Comparison of ENCODE assay signal across 8 mouse cellular contexts in genomic region chr5:121843138-121843905, GRCm38 (mm10). TPM values are rescaled to one million over a fixed set of nuclear protein-coding genes. Genes with fewer than 3 reads are reported as not detected.
DNase-seq lines count a peak whose midpoint lies in the region; ATAC-seq and TF ChIP-seq lines count a peak whose summit lies in the region.

No protein-coding gene starts in this region.

- H3K4me2 ChIP-seq in lung, postnatal 0 days (replicated peaks; ENCODE audit: low read depth, low read length), result peak overlapping the region; percentile 75
- peak overlapping the region; percentile 64 for H3K4me2 ChIP-seq in embryonic facial prominence, embryonic 12.5 days (replicated peaks)
- peak overlapping the region; percentile 87 for H3K4me2 ChIP-seq in intestine, embryonic 15.5 days (replicated peaks)
- H3K4me2 ChIP-seq in midbrain, embryonic 16.5 days (ENCODE audit: low read length), result peak overlapping the region; percentile 84

- TF ChIP-seq EP300 in lung, postnatal 0 days (IDR thresholded peaks at IDR 0.05), result no peak

- WGBS in lung, postnatal 0 days, result 10% methylated on average over 16 of the region's 17 CpGs
- 12% methylated on average over 17 of the region's 17 CpGs for WGBS in embryonic facial prominence, embryonic 12.5 days
- 16% methylated on average over 17 of the region's 17 CpGs for WGBS in intestine, embryonic 15.5 days
- 17% methylated on average over 17 of the region's 17 CpGs for WGBS in midbrain, embryonic 16.5 days

- no peak overlapping the region for H3K9ac ChIP-seq in lung, postnatal 0 days (replicated peaks; ENCODE audit: low read depth)
- H3K9ac ChIP-seq in embryonic facial prominence, embryonic 12.5 days, result no peak overlapping the region
- H3K9ac ChIP-seq in intestine, embryonic 15.5 days, result no peak overlapping the region
- H3K9ac ChIP-seq in midbrain, embryonic 16.5 days (ENCODE audit: low read depth, low read length), result no peak overlapping the region

- H3K36me3 ChIP-seq in lung, postnatal 0 days (ENCODE audit: insufficient read depth, low read length), result no peaks in the 10 kb centered on the region
- no peaks in the 10 kb centered on the region for H3K36me3 ChIP-seq in embryonic facial prominence, embryonic 12.5 days
- H3K36me3 ChIP-seq in intestine, embryonic 15.5 days, result no peaks in the 10 kb centered on the region
- no peaks in the 10 kb centered on the region for H3K36me3 ChIP-seq in midbrain, embryonic 16.5 days (ENCODE audit: control insufficient read depth, insufficient read depth, low read length)

- no peaks in the 10 kb centered on the region; the same call in 1 of the 2 replicates for H3K27me3 ChIP-seq in lung, postnatal 0 days (replicated peaks; ENCODE audit: insufficient read depth, low read length)
- H3K27me3 ChIP-seq in embryonic facial prominence, embryonic 12.5 days, result peaks cover 51% of the 10 kb centered on the region
- peaks cover 10% of the 10 kb centered on the region; the same call in 1 of the 2 replicates for H3K27me3 ChIP-seq in intestine, embryonic 15.5 days (replicated peaks)
- H3K27me3 ChIP-seq in midbrain, embryonic 16.5 days (ENCODE audit: control insufficient read depth, insufficient read depth, low read depth, low read length), result peaks cover 24% of the 10 kb centered on the region

- peaks cover 16% of the 10 kb centered on the region for H3K4me1 ChIP-seq in lung, postnatal 0 days (ENCODE audit: insufficient read depth, low read depth, low read length)
- peaks cover 8% of the 10 kb centered on the region for H3K4me1 ChIP-seq in embryonic facial prominence, embryonic 12.5 days
- peaks cover 16% of the 10 kb centered on the region for H3K4me1 ChIP-seq in intestine, embryonic 15.5 days (replicated peaks)
- peaks cover 15% of the 10 kb centered on the region for H3K4me1 ChIP-seq in midbrain, embryonic 16.5 days (ENCODE audit: control insufficient read depth, insufficient read depth, low read length)

- peak overlapping the region; percentile 44 for H3K4me3 ChIP-seq in lung, postnatal 0 days (ENCODE audit: low read depth, low read length)
- peak overlapping the region; percentile 44; the same call in 1 of the 2 replicates for H3K4me3 ChIP-seq in embryonic facial prominence, embryonic 12.5 days
- peak overlapping the region; percentile 54 for H3K4me3 ChIP-seq in intestine, embryonic 15.5 days (replicated peaks)
- peak overlapping the region; percentile 45 for H3K4me3 ChIP-seq in midbrain, embryonic 16.5 days (ENCODE audit: low read depth, low read length)

- DNase-seq in lung, postnatal 0 days (ENCODE audit: low spot score), result peak; percentile 52
- no peak for DNase-seq in lung, adult 18-20 months
- no peak for DNase-seq in layer of hippocampus, postnatal 10 days (ENCODE audit: low spot score in 2 of 2)
- DNase-seq in right cerebral cortex, adult 18-20 months, result no peak

- peak overlapping the region; percentile 34 for H3K27ac ChIP-seq in lung, postnatal 0 days (ENCODE audit: low read length)
- no peak overlapping the region for H3K27ac ChIP-seq in embryonic facial prominence, embryonic 12.5 days
- no peak overlapping the region for H3K27ac ChIP-seq in intestine, embryonic 15.5 days
- no peak overlapping the region for H3K27ac ChIP-seq in midbrain, embryonic 16.5 days (ENCODE audit: low read length)

- H3K9me3 ChIP-seq in lung, postnatal 0 days (ENCODE audit: low read length), result no peaks in the 10 kb centered on the region
- H3K9me3 ChIP-seq in embryonic facial prominence, embryonic 12.5 days, result no peaks in the 10 kb centered on the region
- no peaks in the 10 kb centered on the region for H3K9me3 ChIP-seq in intestine, embryonic 15.5 days
- no peaks in the 10 kb centered on the region for H3K9me3 ChIP-seq in midbrain, embryonic 16.5 days (replicated peaks; ENCODE audit: control insufficient read depth, low read length, poor library complexity, severe bottlenecking)

- no peak for ATAC-seq in lung, postnatal 0 days
- ATAC-seq in embryonic facial prominence, embryonic 12.5 days (ENCODE audit: insufficient number of reproducible peaks, insufficient read depth, low FRiP score, low TSS enrichment), result no peak
- ATAC-seq in intestine, embryonic 15.5 days, result peak; percentile 43
- no peak for ATAC-seq in midbrain, embryonic 16.5 days
- no peak for ATAC-seq in activated CD4-positive, CD25-positive, alpha-beta regulatory T cell, adult 4 months

- no peak for TF ChIP-seq CTCF in lung, postnatal 0 days (IDR thresholded peaks at IDR 0.05)

RNA-seq across cellular contexts. Expression of gene Pheta1, which starts 5.5 kb away (rescaled TPM):
- 22.7 and 23.4 TPM in 2 replicates for polyA plus RNA-seq in lung, postnatal 0 days (2015; fragmentation: Nextera tagmentation; extraction: Ambion mirVana)
- 47.3 and 48.1 TPM in 2 replicates for polyA plus RNA-seq in embryonic facial prominence, embryonic 12.5 days (2016; fragmentation: Nextera tagmentation; extraction: Ambion mirVana)
- 32.6 and 36.4 TPM in 2 replicates for polyA plus RNA-seq in intestine, embryonic 15.5 days (2015; fragmentation: Nextera tagmentation; extraction: Ambion mirVana)
- polyA plus RNA-seq in midbrain, embryonic 16.5 days (2015; fragmentation: Nextera tagmentation; extraction: Ambion mirVana), result 43.4 and 51.3 TPM in 2 replicates
- 10 to 100 TPM; 12.1 to 12.2 TPM for total RNA-seq in layer of hippocampus, postnatal 10 days (2021)
- polyA plus RNA-seq in activated CD4-positive, CD25-positive, alpha-beta regulatory T cell, adult 4 months (2017; shearing (Covaris generic)), result 1 to 10 TPM in 1 of 2 experiments, under 1 TPM in 1; 0.60 to 1.2 TPM

RNA-seq across cellular contexts. Expression of gene Sh2b3, which starts 5.9 kb away (rescaled TPM):
- 24.4 and 26.2 TPM in 2 replicates for polyA plus RNA-seq in lung, postnatal 0 days (2015; fragmentation: Nextera tagmentation; extraction: Ambion mirVana)
- 13.1 and 14.4 TPM in 2 replicates for polyA plus RNA-seq in embryonic facial prominence, embryonic 12.5 days (2016; fragmentation: Nextera tagmentation; extraction: Ambion mirVana)
- 12.3 and 13.1 TPM in 2 replicates for polyA plus RNA-seq in intestine, embryonic 15.5 days (2015; fragmentation: Nextera tagmentation; extraction: Ambion mirVana)
- polyA plus RNA-seq in midbrain, embryonic 16.5 days (2015; fragmentation: Nextera tagmentation; extraction: Ambion mirVana), result 6.1 and 6.7 TPM in 2 replicates
- total RNA-seq in layer of hippocampus, postnatal 10 days (2021), result 10 to 100 TPM; 16.5 to 16.7 TPM
- 10 to 100 TPM in 1 of 2 experiments, 1 to 10 TPM in 1; 9.8 to 11.6 TPM for polyA plus RNA-seq in activated CD4-positive, CD25-positive, alpha-beta regulatory T cell, adult 4 months (2017; shearing (Covaris generic))

Comparison
In these comparisons a context has a peak if more than half of its experiments do, and no peak if none do; other contexts are left out.
1. RNA of gene Pheta1, which starts 5.5 kb away (polyA plus RNA-seq): 47.3 to 48.1 TPM in embryonic facial prominence, embryonic 12.5 days, 43.4 to 51.3 TPM in midbrain, embryonic 16.5 days, 32.6 to 36.4 TPM in intestine, embryonic 15.5 days and 22.7 to 23.4 TPM in lung, postnatal 0 days; 0.60 to 1.2 TPM in activated CD4-positive, CD25-positive, alpha-beta regulatory T cell, adult 4 months; every median in the first group is over 10 times any median in the second.
2. Peak in every context shown above with its lines, with median percentiles within 50 percentile points of each other: H3K4me2 ChIP-seq and H3K4me3 ChIP-seq.